Mouse (Mus musculus): ENCODE results near the gene Ermp1. TPM values are rescaled to one million over a fixed set of nuclear protein-coding genes. Genes with fewer than 3 reads are reported as not detected.

Ermp1 gene
- polyA plus RNA-seq, 1 experiment from 2014 or later = 7.5 TPM

Other genes starting within 250 kb of the Ermp1 start
- 0.11 and 0.17 TPM in 2 replicates for gene Pdcd1lg2, start 237.5 kb downstream of the Ermp1 start, polyA plus RNA-seq (2015; fragmentation: Nextera tagmentation; extraction: Ambion mirVana)
- 8.0 and 9.0 TPM in 2 replicates for gene Ric1, start 126.1 kb downstream of the Ermp1 start, polyA plus RNA-seq (2015; fragmentation: Nextera tagmentation; extraction: Ambion mirVana)
- not detected in 2 replicates for gene Mlana, start 49.4 kb upstream of the Ermp1 start, polyA plus RNA-seq (2015; fragmentation: Nextera tagmentation; extraction: Ambion mirVana)
- 2.4 and 2.7 TPM in 2 replicates for gene 9930021J03Rik, start 157.6 kb upstream of the Ermp1 start, polyA plus RNA-seq (2015; fragmentation: Nextera tagmentation; extraction: Ambion mirVana)
- 9.9 and 10.7 TPM in 2 replicates for gene Ranbp6, start 164.6 kb upstream of the Ermp1 start, polyA plus RNA-seq (2015; fragmentation: Nextera tagmentation; extraction: Ambion mirVana)

Measured in intestine, embryonic 16.5 days (tissue).